Mouse (Mus musculus) neural tube, embryonic 13.5 days (tissue): ENCODE measurements around the gene Strc. TPM values are rescaled to one million over a fixed set of nuclear protein-coding genes. Genes with fewer than 3 reads are reported as not detected.

Source experiments
- ATAC-seq: fragments of 200-750 bp; cut with Nextera tagmentation; 2 replicates; pipeline ENCODE4 v1.8.0; 2017; ENCODE audit warnings: low read depth, mild to moderate bottlenecking, moderate TSS enrichment, moderate library complexity
- H3K27ac ChIP-seq: fragments of 300-500 bp; sonication (generic); replicated peaks from 2 replicates; pipeline ENCODE4 v1.5.1; 2015; ENCODE audit warnings: moderate library complexity, mild to moderate bottlenecking, inconsistent platforms
- H3K27me3 ChIP-seq: fragments of 300-500 bp; sonication (generic); 2 replicates; pipeline ENCODE4 v1.6.1; 2015; ENCODE audit warnings: mild to moderate bottlenecking, inconsistent platforms
- H3K36me3 ChIP-seq: fragments of 300-500 bp; sonication (generic); 2 replicates; pipeline ENCODE4 v1.6.1; 2015; ENCODE audit warnings: mild to moderate bottlenecking, inconsistent platforms
- H3K4me1 ChIP-seq: fragments of 300-500 bp; sonication (generic); replicated peaks from 2 replicates; pipeline ENCODE4 v1.6.1; 2015; ENCODE audit warnings: inconsistent platforms
- H3K4me2 ChIP-seq: fragments of 300-500 bp; sonication (generic); 2 replicates; pipeline ENCODE4 v1.6.1; 2015; ENCODE audit warnings: inconsistent platforms, mild to moderate bottlenecking, moderate library complexity
- H3K4me3 ChIP-seq: fragments of 300-500 bp; sonication (generic); 2 replicates; pipeline ENCODE4 v1.5.1; 2015; ENCODE audit warnings: mild to moderate bottlenecking, inconsistent platforms
- H3K9ac ChIP-seq: fragments of 300-500 bp; sonication (generic); 2 replicates; pipeline ENCODE4 v1.6.1; 2015; ENCODE audit warnings: moderate library complexity, mild to moderate bottlenecking, inconsistent platforms
- H3K9me3 ChIP-seq: fragments of 300-500 bp; sonication (generic); 2 replicates; pipeline ENCODE4 v1.6.1; 2016; ENCODE audit warnings: inconsistent platforms
- WGBS: fragments of 180-500 bp; shearing (Covaris S2); methylation state at CpG from one replicate; pipeline ENCODE4 v1.1.7; 2015; 5-methylcytosine and 5-hydroxymethylcytosine counted together
- polyA plus RNA-seq: library from polyadenylated mRNA; unstranded; fragments of >200 nt; fragmentation: Nextera tagmentation; extraction: Ambion mirVana; gene quantifications from 2 replicates; pipeline ENCODE4 v1.2.1, GENCODE M21; 2015

Strc gene
- polyA plus RNA-seq, 1 experiment from 2014 or later, result not detected

GRCm38 (mm10) chr2:121403296-121403695 lies 16.3 kb upstream of the Strc start:
- H3K9me3 ChIP-seq, result no peaks in the 10 kb centered on the region
- H3K27me3 ChIP-seq, result no peaks in the 10 kb centered on the region
- no peaks in the 10 kb centered on the region for H3K36me3 ChIP-seq
- H3K4me1 ChIP-seq, result no peaks in the 10 kb centered on the region
- no peak overlapping the region for H3K4me3 ChIP-seq
- ATAC-seq, result no peak
- no peak overlapping the region for H3K27ac ChIP-seq
- no peak overlapping the region for H3K9ac ChIP-seq
- H3K4me2 ChIP-seq, result no peak overlapping the region

GRCm38 (mm10) chr2:121396624-121397023 lies 9.7 kb upstream of the Strc start:
- H3K4me2 ChIP-seq, result no peak overlapping the region
- H3K4me3 ChIP-seq, result no peak overlapping the region
- no peak overlapping the region for H3K9ac ChIP-seq
- ATAC-seq, result no peak
- no peaks in the 10 kb centered on the region for H3K4me1 ChIP-seq
- H3K9me3 ChIP-seq, result no peaks in the 10 kb centered on the region
- H3K36me3 ChIP-seq, result peaks cover 4% of the 10 kb centered on the region; the same call in 1 of the 2 replicates
- 11% methylated on average over 8 of the region's 8 CpGs for WGBS
- no peak overlapping the region for H3K27ac ChIP-seq
- H3K27me3 ChIP-seq, result no peaks in the 10 kb centered on the region

GRCm38 (mm10) chr2:121374766-121375165 lies 12.2 kb downstream of the Strc start:
- H3K27me3 ChIP-seq, result no peaks in the 10 kb centered on the region
- no peak for ATAC-seq
- H3K9ac ChIP-seq, result no peak overlapping the region
- WGBS, result 55% methylated on average over 2 of the region's 2 CpGs
- H3K9me3 ChIP-seq, result no peaks in the 10 kb centered on the region
- H3K27ac ChIP-seq, result no peak overlapping the region
- no peaks in the 10 kb centered on the region for H3K36me3 ChIP-seq
- no peaks in the 10 kb centered on the region for H3K4me1 ChIP-seq
- H3K4me2 ChIP-seq, result no peak overlapping the region
- no peak overlapping the region for H3K4me3 ChIP-seq

GRCm38 (mm10) chr2:121372266-121372665 lies 14.7 kb downstream of the Strc start:
- H3K4me2 ChIP-seq, result no peak overlapping the region
- no peak overlapping the region for H3K9ac ChIP-seq
- no peak overlapping the region for H3K27ac ChIP-seq
- no peaks in the 10 kb centered on the region for H3K36me3 ChIP-seq
- 75% methylated on average over 3 of the region's 3 CpGs for WGBS
- no peaks in the 10 kb centered on the region for H3K9me3 ChIP-seq
- no peak for ATAC-seq
- no peaks in the 10 kb centered on the region for H3K27me3 ChIP-seq
- H3K4me3 ChIP-seq, result no peak overlapping the region
- H3K4me1 ChIP-seq, result no peaks in the 10 kb centered on the region

- Histone ChIP-seq H3K9ac (no peak overlapping the region), H3K4me1 (no peaks in the 10 kb centered on the region), H3K9me3 (no peaks in the 10 kb centered on the region), H3K27me3 (no peaks in the 10 kb centered on the region), H3K27ac (no peak overlapping the region), H3K4me2 (no peak overlapping the region), H3K4me3 (no peak overlapping the region), H3K36me3 (no peaks in the 10 kb centered on the region)
- ATAC-seq, result no peak
- WGBS, result 90% methylated on average over 5 of the region's 5 CpGs
Measured at GRCm38 (mm10) chr2:121370921-121371320, 16.0 kb downstream of the Strc start.

GRCm38 (mm10) chr2:121368831-121369230 lies 18.1 kb downstream of the Strc start:
- Histone ChIP-seq H3K27ac (no peak overlapping the region), H3K4me1 (no peaks in the 10 kb centered on the region), H3K27me3 (no peaks in the 10 kb centered on the region), H3K4me2 (no peak overlapping the region), H3K9me3 (no peaks in the 10 kb centered on the region), H3K4me3 (no peak overlapping the region), H3K36me3 (no peaks in the 10 kb centered on the region), H3K9ac (no peak overlapping the region)
- ATAC-seq, result no peak
- WGBS, result 92% methylated on average over 2 of the region's 2 CpGs

GRCm38 (mm10) chr2:121363656-121364055 lies 23.3 kb downstream of the Strc start:
- H3K27me3 ChIP-seq, result peaks cover 25% of the 10 kb centered on the region
- WGBS, result 86% methylated on average over 3 of the region's 3 CpGs
- no peaks in the 10 kb centered on the region for H3K9me3 ChIP-seq
- no peak overlapping the region for H3K27ac ChIP-seq
- no peak overlapping the region for H3K9ac ChIP-seq
- no peak for ATAC-seq
- H3K4me3 ChIP-seq, result no peak overlapping the region
- H3K4me2 ChIP-seq, result no peak overlapping the region
- peaks cover 10% of the 10 kb centered on the region for H3K4me1 ChIP-seq
- H3K36me3 ChIP-seq, result no peaks in the 10 kb centered on the region

- Histone ChIP-seq H3K36me3 (no peaks in the 10 kb centered on the region), H3K27me3 (peaks cover 54% of the 10 kb centered on the region), H3K27ac (no peak overlapping the region), H3K4me2 (peak overlapping the region; percentile 53), H3K9ac (0 out of 2 replicates have a peak overlapping the region, but pooled peaks have one; percentile 72), H3K9me3 (no peaks in the 10 kb centered on the region), H3K4me1 (peaks cover 23% of the 10 kb centered on the region), H3K4me3 (peak overlapping the region; percentile 44)
- ATAC-seq, result no peak
- 55% methylated on average over 4 of the region's 4 CpGs for WGBS
Measured at GRCm38 (mm10) chr2:121359461-121359860, 27.5 kb downstream of the Strc start.

GRCm38 (mm10) chr2:121358381-121358780 lies 28.6 kb downstream of the Strc start:
- no peaks in the 10 kb centered on the region for H3K36me3 ChIP-seq
- H3K4me1 ChIP-seq, result peaks cover 31% of the 10 kb centered on the region
- peak overlapping the region; percentile 72 for H3K9ac ChIP-seq
- H3K27me3 ChIP-seq, result peaks cover 54% of the 10 kb centered on the region
- peak overlapping the region; percentile 53 for H3K4me2 ChIP-seq
- peak overlapping the region; percentile 49 for H3K27ac ChIP-seq
- peak overlapping the region; percentile 44 for H3K4me3 ChIP-seq
- H3K9me3 ChIP-seq, result no peaks in the 10 kb centered on the region
- 1% methylated on average over 16 of the region's 16 CpGs for WGBS
- ATAC-seq, result peak; percentile 70

- no peak for ATAC-seq
Measured at GRCm38 (mm10) chr2:121357961-121358360, 29.0 kb downstream of the Strc start.

GRCm38 (mm10) chr2:121357494-121357893 lies 29.5 kb downstream of the Strc start, which contains the start of gene Ckmt1:
Ckmt1 (plus strand) TSS chr2:121357714.
- Histone ChIP-seq H3K27ac (peak within 1 kb of the TSS; percentile 49), H3K9me3 (no peaks in the 10 kb centered on the region), H3K9ac (peak within 1 kb of the TSS; percentile 72), H3K27me3 (peaks cover 54% of the 10 kb centered on the region), H3K4me3 (peak within 1 kb of the TSS; percentile 44), H3K4me2 (peak within 1 kb of the TSS; percentile 53), H3K36me3 (no peaks in the 10 kb centered on the region), H3K4me1 (peaks cover 31% of the 10 kb centered on the region)
- ATAC-seq, result no peak
- 62% methylated on average over 5 of the region's 5 CpGs for WGBS

More at GRCm38 (mm10) chr2:121357961-121358360, 29.0 kb downstream of the Strc start:
- H3K36me3 ChIP-seq, result no peaks in the 10 kb centered on the region
- no peaks in the 10 kb centered on the region for H3K9me3 ChIP-seq
- peak overlapping the region; percentile 72 for H3K9ac ChIP-seq
- 1% methylated on average over 4 of the region's 4 CpGs for WGBS
- peaks cover 54% of the 10 kb centered on the region for H3K27me3 ChIP-seq
- H3K4me3 ChIP-seq, result peak overlapping the region; percentile 44
- peaks cover 31% of the 10 kb centered on the region for H3K4me1 ChIP-seq
- H3K4me2 ChIP-seq, result peak overlapping the region; percentile 53
- H3K27ac ChIP-seq, result 0 out of 2 replicates have a peak overlapping the region, but pooled peaks have one; percentile 49

- Histone ChIP-seq H3K9ac (peak within 1 kb of the TSS; percentile 88), H3K4me1 (peaks cover 31% of the 10 kb centered on the region), H3K27me3 (peaks cover 43% of the 10 kb centered on the region), H3K4me3 (peak within 1 kb of the TSS; percentile 69), H3K4me2 (peak within 1 kb of the TSS; percentile 72), H3K36me3 (peaks cover 4% of the 10 kb centered on the region; the same call in 1 of the 2 replicates), H3K27ac (peak within 1 kb of the TSS; percentile 92), H3K9me3 (no peaks in the 10 kb centered on the region)
- peak; percentile 96 for ATAC-seq
- under 1% methylated on average over 58 of the region's 58 CpGs for WGBS
Measured at GRCm38 (mm10) chr2:121354820-121355592, 32.0 kb downstream of the Strc start, which contains the start of gene Ppip5k1. Ppip5k1 (minus strand) TSS chr2:121355396.
